Mouse (Mus musculus) intestine, postnatal 0 days (tissue): ENCODE data around the gene Gpr25. TPM values are rescaled to one million over a fixed set of nuclear protein-coding genes. Genes with fewer than 3 reads are reported as not detected.

Experiments
- ATAC-seq: fragments of 200-750 bp; cut with Nextera tagmentation; 2 replicates; pipeline ENCODE4 v1.8.0; 2017; ENCODE audit warnings: mild to moderate bottlenecking, moderate TSS enrichment, moderate library complexity
- H3K27ac ChIP-seq: fragments of 300-500 bp; sonication (generic); 2 replicates; pipeline ENCODE4 v1.5.1; 2014; ENCODE audit warnings: mild to moderate bottlenecking, low read depth, low read length, moderate library complexity
- H3K27me3 ChIP-seq: fragments of 300-500 bp; sonication (generic); replicated peaks from 2 replicates; pipeline ENCODE4 v1.6.1; 2014; ENCODE audit warnings: low read length, mixed read lengths; ENCODE audit not compliant: control insufficient read depth, insufficient read depth
- H3K36me3 ChIP-seq: fragments of 300-500 bp; sonication (generic); 2 replicates; pipeline ENCODE4 v1.6.1; 2014; ENCODE audit warnings: mild to moderate bottlenecking, moderate library complexity; ENCODE audit not compliant: control insufficient read depth, insufficient read depth
- H3K4me1 ChIP-seq: fragments of 300-500 bp; sonication (generic); replicated peaks from 2 replicates; pipeline ENCODE4 v1.6.1; 2014; ENCODE audit warnings: antibody characterized with exemption, low read length, mixed read lengths; ENCODE audit not compliant: control insufficient read depth, insufficient read depth
- H3K4me2 ChIP-seq: fragments of 300-500 bp; sonication (generic); replicated peaks from 2 replicates; pipeline ENCODE4 v1.6.1; 2014; ENCODE audit warnings: low read depth, mild to moderate bottlenecking, moderate library complexity
- H3K4me3 ChIP-seq: fragments of 300-500 bp; sonication (generic); 2 replicates; pipeline ENCODE4 v1.5.1; 2014; ENCODE audit warnings: low read depth, low read length
- H3K9ac ChIP-seq: fragments of 300-500 bp; sonication (generic); 2 replicates; pipeline ENCODE4 v1.6.1; 2014; ENCODE audit warnings: mild to moderate bottlenecking, low read depth, low read length
- H3K9me3 ChIP-seq: fragments of 300-500 bp; sonication (generic); 2 replicates; pipeline ENCODE4 v1.6.1; 2016; ENCODE audit warnings: mixed run types; ENCODE audit not compliant: control insufficient read depth
- CTCF ChIP-seq: sonication (generic); IDR thresholded peaks from 2 replicates; pipeline ENCODE4 v1.5.1; 2016; ENCODE audit warnings: low read depth, mild to moderate bottlenecking, control low read depth, antibody characterized with exemption, moderate library complexity
- WGBS: fragments of 180-500 bp; shearing (Covaris S2); extraction: QIAGEN DNeasy Blood & Tissue Kit; methylation state at CpG from one replicate; pipeline ENCODE4 v1.1.7; 2014; 5-methylcytosine and 5-hydroxymethylcytosine counted together
- polyA plus RNA-seq: library from polyadenylated mRNA; unstranded; fragments of >200 nt; fragmentation: Nextera tagmentation; extraction: Ambion mirVana; gene quantifications from 2 replicates; pipeline ENCODE4 v1.2.1, GENCODE M21; 2015

Gene Gpr25
- not detected in 2 replicates for polyA plus RNA-seq

DNA sequence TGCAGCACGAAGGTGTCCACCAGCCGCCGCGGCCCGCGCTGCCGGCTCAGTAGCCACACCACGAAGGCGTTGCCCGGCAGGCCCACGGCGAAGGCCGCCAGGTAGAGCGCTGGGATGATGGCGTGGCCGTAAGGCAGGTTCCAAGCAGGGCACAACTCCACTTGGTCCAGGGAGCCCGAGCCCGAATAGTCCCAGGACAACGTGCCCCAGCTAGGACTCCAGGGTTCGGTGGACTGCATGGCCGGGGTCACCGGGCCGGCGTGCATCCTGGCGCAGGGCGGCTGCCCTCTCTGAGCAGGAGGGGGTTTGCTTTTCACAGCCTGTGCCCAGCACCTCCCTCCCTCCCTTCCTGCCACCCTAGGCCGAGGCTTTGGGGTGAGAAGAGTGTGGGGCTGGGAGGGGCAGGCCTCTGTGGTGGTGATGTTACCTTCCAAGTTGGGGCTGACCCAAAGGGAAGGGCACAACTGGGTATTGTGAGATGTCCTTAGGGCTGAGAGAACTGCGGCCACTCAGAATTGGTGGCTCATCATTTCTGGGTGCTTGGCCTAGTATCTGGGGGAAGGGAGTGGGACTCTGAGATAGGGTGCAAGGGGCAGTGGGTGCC lies at the start of gene Gpr25:
Gpr25 (minus strand) TSS at position 239 of the 604 bp plus-strand sequence.
- ATAC-seq: peak; percentile 17; the same call in 1 of the 2 replicates
- no peak within 1 kb of the TSS; the same call in 1 of the 2 replicates for H3K27ac ChIP-seq
- peak within 1 kb of the TSS; percentile 47 for H3K4me3 ChIP-seq
- H3K4me1 ChIP-seq: peaks cover 5% of the 10 kb centered on the region; the same call in 1 of the 2 replicates
- peaks cover 50% of the 10 kb centered on the region for H3K27me3 ChIP-seq
- H3K9ac ChIP-seq: 0 out of 2 replicates have a peak within 1 kb of the TSS, but pooled peaks have one; percentile 17
- no peaks in the 10 kb centered on the region for H3K9me3 ChIP-seq
- no peaks in the 10 kb centered on the region for H3K36me3 ChIP-seq
- no peak for TF ChIP-seq CTCF
- whole genome bisulfite sequencing: 13% methylated on average over 28 of the region's 28 CpGs
- H3K4me2 ChIP-seq: peak within 1 kb of the TSS; percentile 94

DNA sequence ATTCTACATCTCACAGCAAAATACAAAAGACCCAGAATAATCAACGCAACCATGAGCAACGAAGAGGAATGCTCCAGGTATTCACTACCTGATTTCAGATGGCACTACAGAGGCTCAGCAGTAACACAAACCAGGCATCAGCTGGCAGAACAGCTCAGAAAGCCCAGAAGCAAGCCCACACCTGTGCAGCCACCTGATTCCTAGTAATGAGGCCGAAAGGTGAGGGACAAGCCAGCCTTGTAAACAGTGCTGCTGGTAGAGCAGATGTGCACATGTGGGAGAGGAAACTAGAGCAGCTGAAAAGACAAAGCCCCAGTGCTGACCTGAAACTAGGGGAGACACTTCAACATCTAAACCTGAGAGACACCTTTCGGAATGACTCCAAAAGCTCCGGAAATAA lies 48.5 kb upstream of the Gpr25 start:
- H3K27me3 ChIP-seq: no peaks in the 10 kb centered on the region
- no peak overlapping the region for H3K27ac ChIP-seq
- no peak overlapping the region for H3K4me2 ChIP-seq
- ATAC-seq: no peak
- H3K36me3 ChIP-seq: no peaks in the 10 kb centered on the region
- no peak overlapping the region for H3K4me3 ChIP-seq
- H3K4me1 ChIP-seq: no peaks in the 10 kb centered on the region
- no peak for TF ChIP-seq CTCF
- H3K9ac ChIP-seq: no peak overlapping the region
- WGBS: 93% methylated on average over 5 of the region's 5 CpGs
- no peaks in the 10 kb centered on the region for H3K9me3 ChIP-seq

DNA sequence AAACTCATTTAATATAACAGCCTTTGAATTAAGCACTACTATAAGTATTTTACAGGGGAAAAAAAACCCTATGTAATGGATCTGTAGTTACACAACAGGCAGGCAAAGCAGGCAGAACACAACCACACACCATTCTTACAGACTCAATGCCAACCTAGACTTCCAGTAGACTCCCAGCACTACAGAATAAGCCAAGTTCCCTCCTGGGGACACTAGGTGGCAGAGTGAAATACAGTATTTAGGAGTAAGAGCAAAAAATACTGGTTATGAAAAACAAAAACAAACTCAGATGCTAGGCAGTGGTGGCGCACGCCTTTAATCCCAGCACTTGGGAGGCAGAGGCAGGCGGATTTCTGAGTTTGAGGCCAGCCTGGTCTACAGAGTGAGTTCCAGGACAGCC lies 45.8 kb upstream of the Gpr25 start:
- no peak for ATAC-seq
- no peaks in the 10 kb centered on the region for H3K27me3 ChIP-seq
- H3K4me1 ChIP-seq: no peaks in the 10 kb centered on the region
- H3K27ac ChIP-seq: no peak overlapping the region
- H3K36me3 ChIP-seq: no peaks in the 10 kb centered on the region
- no peak overlapping the region for H3K4me3 ChIP-seq
- H3K4me2 ChIP-seq: no peak overlapping the region
- WGBS: 74% methylated on average over 3 of the region's 3 CpGs
- peak; percentile 71 for TF ChIP-seq CTCF
- H3K9me3 ChIP-seq: no peaks in the 10 kb centered on the region
- no peak overlapping the region for H3K9ac ChIP-seq

DNA sequence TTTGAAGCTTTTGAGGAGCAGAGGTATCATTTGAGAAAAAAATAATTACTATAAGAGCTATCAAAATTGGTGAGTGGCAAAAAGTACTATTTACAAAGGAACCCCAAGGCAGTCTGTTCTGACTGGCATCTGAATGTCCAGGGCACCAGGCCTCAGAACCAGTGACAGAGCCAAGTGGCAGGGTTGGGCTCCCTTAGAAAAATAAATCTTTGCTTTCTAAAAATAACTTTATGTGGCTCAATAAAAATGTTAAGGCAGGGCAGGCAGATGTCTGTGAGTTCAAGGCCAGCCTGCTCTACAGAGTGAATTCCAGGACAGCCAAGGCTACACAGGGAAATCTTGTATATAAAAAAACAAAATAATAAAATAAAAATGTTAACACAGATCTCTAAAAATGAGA lies 33.3 kb upstream of the Gpr25 start:
- no peaks in the 10 kb centered on the region for H3K36me3 ChIP-seq
- no peak for ATAC-seq
- no peak overlapping the region for H3K4me2 ChIP-seq
- no peaks in the 10 kb centered on the region for H3K27me3 ChIP-seq
- H3K27ac ChIP-seq: no peak overlapping the region
- H3K4me1 ChIP-seq: no peaks in the 10 kb centered on the region
- H3K4me3 ChIP-seq: no peak overlapping the region
- TF ChIP-seq CTCF: no peak
- H3K9ac ChIP-seq: no peak overlapping the region
- H3K9me3 ChIP-seq: no peaks in the 10 kb centered on the region

DNA sequence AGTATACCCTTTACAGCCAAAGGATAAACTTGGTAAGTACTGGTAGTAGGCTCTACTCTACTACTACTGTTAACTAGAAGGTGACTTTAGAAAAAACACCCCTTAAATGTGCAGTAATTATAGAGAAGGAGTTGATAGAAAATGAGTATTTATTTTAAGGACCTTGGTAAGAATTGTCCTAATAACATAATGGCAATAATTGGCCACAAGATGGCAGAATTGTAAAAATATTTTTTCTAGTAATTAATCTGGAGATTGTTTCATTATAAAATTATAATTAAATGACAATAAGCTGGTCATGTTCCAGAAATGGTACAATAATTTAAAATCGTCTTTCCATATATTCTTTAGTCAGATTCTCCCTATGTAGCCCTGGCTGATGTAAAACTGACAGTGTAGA lies 29.1 kb upstream of the Gpr25 start:
- no peak for ATAC-seq
- no peak overlapping the region for H3K27ac ChIP-seq
- no peak overlapping the region for H3K4me3 ChIP-seq
- H3K4me2 ChIP-seq: no peak overlapping the region
- no peaks in the 10 kb centered on the region for H3K9me3 ChIP-seq
- WGBS: 71% methylated on average over 1 of the region's 1 CpGs
- no peak overlapping the region for H3K9ac ChIP-seq
- H3K36me3 ChIP-seq: no peaks in the 10 kb centered on the region; the same call in 1 of the 2 replicates
- TF ChIP-seq CTCF: peak; percentile 10; the same call in 1 of the 2 replicates
- H3K4me1 ChIP-seq: no peaks in the 10 kb centered on the region
- no peaks in the 10 kb centered on the region for H3K27me3 ChIP-seq

DNA sequence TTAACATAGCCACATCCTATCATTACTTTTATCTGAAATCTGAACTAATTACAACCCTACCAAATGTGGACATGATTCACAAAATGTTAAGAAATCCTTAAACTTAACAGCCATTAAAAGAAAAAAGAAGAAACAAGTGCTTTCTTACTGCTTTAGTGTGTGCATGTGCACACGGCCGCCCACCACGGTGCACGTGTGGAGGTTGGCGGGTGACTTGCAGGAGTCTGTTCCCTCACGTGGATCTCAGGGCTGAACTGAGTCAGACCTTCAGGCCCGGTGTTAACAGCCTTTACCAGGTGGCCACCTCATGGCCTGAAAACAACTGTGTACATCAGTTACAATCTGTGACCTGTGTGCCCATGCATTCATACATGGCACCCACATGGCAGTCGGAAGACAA lies 16.7 kb upstream of the Gpr25 start:
- peaks cover 53% of the 10 kb centered on the region for H3K36me3 ChIP-seq
- no peak for ATAC-seq

More for the DNA sequence above, 16.7 kb upstream of the Gpr25 start:
- Histone ChIP-seq H3K9me3 (no peaks in the 10 kb centered on the region), H3K4me1 (no peaks in the 10 kb centered on the region), H3K4me3 (no peak overlapping the region), H3K9ac (no peak overlapping the region), H3K27me3 (no peaks in the 10 kb centered on the region), H3K27ac (no peak overlapping the region), H3K4me2 (no peak overlapping the region)
- TF ChIP-seq CTCF: no peak
- 91% methylated on average over 8 of the region's 8 CpGs for WGBS
